Mouse (Mus musculus): ENCODE measurements around the gene Psg29.

Gene Psg29

GRCm38 (mm10) chr7:17203177-17203576 lies at the start of gene Psg29:
TSS of gene Psg29 (plus strand) at chr7:17203477.
- no peak for DNase-seq (ENCODE audit: extremely low read depth, low read depth, low spot score)

GRCm38 (mm10) chr7:17155634-17156033 lies 47.6 kb upstream of the Psg29 start:
- no peak for DNase-seq (ENCODE audit: extremely low read depth, low read depth, low spot score)

- no peak for DNase-seq (ENCODE audit: extremely low read depth, low read depth, low spot score)
Measured at GRCm38 (mm10) chr7:17156885-17157677, 46.2 kb upstream of the Psg29 start.

DNA sequence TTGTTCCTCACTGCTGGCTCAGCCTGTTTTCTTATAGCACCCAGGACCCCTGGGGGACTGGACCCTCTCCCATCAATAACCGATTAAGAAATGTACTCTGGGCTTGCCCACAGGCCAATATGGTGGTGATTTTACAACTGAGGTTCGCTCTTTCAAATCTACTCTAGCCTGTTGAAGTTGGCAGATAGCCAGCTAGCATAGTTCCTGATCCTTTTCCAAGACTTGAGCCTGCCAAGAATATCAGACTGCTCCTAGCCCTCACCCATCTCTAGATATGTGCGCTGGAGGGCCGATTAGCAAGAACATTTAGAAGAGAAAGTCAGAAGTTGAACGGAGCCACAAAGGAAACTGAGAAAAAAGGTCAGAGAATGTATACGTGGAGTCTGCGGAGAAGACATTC lies 44.3 kb upstream of the Psg29 start:
- DNase-seq (ENCODE audit: extremely low read depth, low read depth, low spot score), result no peak

- DNase-seq (ENCODE audit: extremely low read depth, low read depth, low spot score), result no peak
Measured at GRCm38 (mm10) chr7:17171827-17172226, 31.4 kb upstream of the Psg29 start.

DNA sequence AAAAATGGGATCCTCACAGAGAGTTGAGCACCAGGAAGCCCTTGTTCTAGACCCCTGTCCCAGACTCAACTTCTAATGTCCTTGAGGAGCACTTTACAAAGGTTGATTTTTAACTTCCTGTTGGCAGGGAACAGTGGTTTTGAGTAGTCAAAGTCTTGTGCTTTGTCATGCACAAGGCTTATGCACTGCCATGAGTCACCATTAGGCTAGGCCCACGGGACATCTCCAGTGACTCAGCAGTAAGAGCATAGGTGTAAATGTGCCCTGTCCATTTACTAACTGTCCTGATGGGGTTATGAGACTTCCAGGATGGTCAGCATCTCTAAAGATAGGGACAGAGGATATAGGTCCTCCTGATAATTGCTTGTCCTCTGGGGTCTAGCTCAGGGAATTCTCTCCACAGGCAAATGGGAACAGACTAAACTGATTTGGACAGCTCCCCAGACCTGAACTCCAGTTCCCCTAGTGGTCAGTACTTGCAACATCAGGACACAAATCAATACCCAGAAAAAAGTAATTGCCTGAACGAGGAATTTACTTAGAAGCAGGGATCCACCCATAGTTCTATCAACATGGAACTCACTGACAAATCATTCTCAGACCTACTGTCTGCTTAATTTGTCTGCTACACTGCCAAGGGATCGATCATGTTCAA lies 2.4 kb downstream of the Psg29 start:
- no peak for DNase-seq (ENCODE audit: extremely low read depth, low read depth, low spot score)
